Mouse (Mus musculus) gastrocnemius, adult 8-10 months (tissue): ENCODE measurements around the gene Snupn. TPM values are rescaled to one million over a fixed set of nuclear protein-coding genes. Genes with fewer than 3 reads are reported as not detected.
"Not testable (repeated sequence)": the region's sequence is repeated elsewhere in the genome, so short reads cannot be mapped to it uniquely, and the experiment has no call there.

Experiments used
- DNase-seq, 2 experiments: peaks; one replicate each; pipeline ENCODE4 v3.0.0; 2022; ENCODE audit warnings: low spot score in 2 of 2
- total RNA-seq, 4 experiments: library from RNA; stranded (reverse); gene quantifications; 2 replicates each; pipeline ENCODE4 v1.2.4; 2022

Snupn gene
- total RNA-seq, 4 experiments from 2014 or later, result 10.0 to 12.0 (median 11.3) TPM

DNA sequence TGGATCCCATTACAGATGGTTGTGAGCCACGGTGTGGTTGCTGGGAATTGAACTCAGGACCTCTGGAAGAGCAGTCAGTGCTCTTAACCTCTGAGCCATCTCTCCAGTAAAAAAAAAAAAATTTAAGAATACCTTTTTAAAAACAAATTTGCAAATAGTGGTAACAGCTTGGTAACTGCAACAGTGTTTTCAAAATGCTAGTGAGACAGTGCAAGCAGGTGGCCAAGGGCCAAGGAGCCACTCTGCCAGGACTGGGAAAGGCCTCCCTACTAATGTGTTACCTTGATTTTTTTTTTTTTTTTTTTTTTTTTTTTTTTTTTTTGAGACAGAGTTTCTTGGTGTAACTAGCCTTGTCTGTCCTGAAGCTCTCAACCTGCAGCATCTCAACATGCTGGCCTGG, 46.5 kb downstream of the Snupn start:
- DNase-seq, result not testable (repeated sequence)

DNA sequence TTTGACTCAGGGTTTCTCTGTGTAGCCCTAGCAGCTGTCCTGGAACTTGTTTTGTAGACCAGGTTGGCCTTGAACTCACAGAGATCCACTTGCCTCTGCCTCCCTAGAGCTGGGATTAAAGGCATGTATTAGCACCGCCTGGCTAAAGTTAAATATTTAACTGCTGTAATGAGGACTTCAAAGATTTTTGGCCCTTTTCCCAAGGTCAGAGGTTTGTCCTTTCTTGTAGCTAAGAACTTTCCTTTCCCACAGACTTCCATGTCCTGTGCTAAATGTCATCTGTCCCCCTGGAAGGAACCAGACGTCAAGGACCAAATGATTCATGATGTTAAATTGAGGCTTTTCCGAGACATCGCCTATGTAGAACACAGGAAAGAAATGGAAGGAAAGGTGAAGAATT, 52.3 kb downstream of the Snupn start:
- DNase-seq, result no peak

DNA sequence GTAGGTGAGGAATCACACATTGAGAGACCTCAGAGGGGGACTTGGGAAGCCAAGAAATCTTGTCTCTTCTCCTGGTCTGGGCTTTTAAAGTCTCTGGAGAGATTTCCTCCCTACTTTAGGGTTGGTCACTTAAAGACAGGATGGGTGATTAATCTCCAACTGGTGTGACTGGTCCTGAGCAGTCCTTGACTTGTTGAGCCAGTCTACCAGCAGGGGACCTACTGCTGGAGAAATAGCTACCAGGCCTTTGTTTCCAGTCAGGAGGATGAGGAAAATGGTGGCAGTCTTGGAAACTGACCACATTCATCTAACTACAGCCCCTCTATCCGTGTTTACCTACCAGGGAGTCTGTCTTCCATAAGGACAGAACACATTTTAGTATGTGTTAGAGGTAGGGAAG, 61.7 kb downstream of the Snupn start:
- no peak for DNase-seq

DNA sequence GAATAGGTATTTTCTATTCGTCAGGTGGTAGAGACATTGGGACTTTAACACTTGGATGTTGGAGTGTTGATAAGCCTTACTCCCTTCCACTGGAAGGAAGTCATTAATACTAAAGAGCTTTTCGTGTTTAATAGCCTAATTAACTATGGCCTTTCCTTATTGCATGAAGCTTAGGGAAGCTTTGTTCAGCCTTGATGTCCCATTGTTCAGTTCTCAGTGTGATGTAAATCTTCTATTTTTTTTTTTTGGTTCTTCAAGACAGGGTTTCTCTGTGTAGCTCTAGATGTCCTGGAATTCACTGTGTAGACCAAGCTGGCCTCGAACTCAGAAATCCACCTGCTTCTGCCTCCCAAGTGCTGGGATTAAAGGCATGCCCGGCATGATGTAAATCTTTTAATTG, 62.2 kb downstream of the Snupn start:
- DNase-seq, result no peak

DNA sequence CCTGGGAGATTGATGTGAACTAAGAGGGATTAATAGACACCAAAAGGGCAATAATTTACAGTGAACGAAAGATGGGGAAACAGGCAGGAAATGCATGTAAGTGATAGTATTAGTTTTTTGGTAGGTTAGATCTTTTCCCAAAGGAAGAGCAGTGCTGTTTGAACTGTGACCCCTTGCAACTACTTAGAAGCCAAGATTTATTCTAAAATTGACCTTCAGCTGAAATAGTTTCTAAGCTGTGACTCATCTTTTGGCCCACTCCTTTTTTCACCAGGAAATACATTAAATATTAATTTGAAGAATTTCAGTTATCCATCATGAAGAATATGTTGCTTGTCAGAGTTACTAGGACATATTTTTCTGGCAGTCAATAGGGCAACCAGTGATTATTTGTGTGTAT, 63.1 kb downstream of the Snupn start:
- no peak for DNase-seq

DNA sequence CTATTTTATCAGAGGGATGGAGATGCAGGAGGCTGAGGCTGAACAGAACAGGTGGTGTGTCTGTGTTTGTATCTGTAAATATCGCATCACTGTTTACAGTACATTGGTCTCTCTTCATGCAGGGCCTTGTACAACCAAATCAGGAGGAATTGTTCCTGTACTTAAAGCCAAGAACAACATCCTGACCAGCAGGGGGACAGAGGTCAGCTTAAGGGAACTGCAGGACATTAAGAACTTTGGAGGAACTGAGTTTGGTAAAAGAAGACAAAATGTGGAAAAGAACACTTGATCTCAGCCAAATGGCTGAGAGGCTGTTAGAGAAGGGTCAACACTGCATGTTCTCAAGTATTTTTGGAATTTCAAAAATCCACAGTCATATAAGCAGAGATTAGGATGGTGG, 64.1 kb downstream of the Snupn start:
- no peak for DNase-seq

DNA sequence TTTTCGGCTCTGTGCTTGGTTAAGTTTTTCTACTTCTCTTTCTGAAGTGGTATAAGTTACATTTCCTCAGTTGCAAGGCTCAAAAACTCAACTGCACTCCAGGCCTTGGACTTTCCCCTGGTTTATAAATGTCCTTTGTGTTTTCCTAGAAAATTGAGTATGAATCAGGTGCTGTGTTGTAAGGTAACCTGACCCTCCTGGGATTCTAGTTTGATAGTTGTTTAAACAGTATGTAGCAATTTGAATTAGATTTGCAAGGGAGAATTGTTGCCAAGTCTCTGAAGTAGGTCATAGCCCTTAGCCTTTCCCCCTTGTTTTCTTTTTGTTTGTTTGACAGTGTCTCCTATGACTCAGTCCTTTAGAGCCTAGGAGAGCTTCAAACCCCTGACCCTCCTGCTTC, 67.0 kb downstream of the Snupn start:
- no peak for DNase-seq

DNA sequence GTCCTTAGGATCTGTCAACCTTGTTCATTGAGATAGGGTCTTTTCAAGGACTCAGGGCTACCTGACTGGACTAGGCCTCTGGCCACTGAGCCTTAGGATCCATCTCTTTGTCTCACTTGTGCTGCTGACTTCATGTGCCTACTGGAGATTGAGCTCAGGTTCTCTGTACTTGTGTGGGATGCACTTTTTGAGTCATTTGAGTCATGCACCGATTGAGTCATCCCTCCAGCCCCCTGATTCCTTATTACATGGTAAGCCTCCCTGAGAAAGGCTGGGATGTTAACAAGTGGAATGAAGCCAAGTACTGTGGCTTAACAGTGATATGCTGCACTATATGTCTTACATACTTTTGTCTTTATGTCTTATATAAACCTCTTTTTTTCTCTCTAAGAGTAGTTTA, 81.1 kb downstream of the Snupn start:
- no peak for DNase-seq

Other genes with a start within 250 kb of the Snupn start
- under 1 TPM; 0.22 to 0.92 (median 0.67) TPM for gene Lingo1, start 154.4 kb upstream of the Snupn start, total RNA-seq
- under 1 TPM in 1 of 4 experiments, not detected in 3; 0.27 TPM for gene Odf3l1, start 86.2 kb upstream of the Snupn start, total RNA-seq
- gene Cspg4, start 85.8 kb upstream of the Snupn start, total RNA-seq, result 1 to 10 TPM; 3.2 to 5.4 (median 4.2) TPM
- 1 to 10 TPM; 1.7 to 4.0 (median 3.1) TPM for gene Snx33, start 22.5 kb upstream of the Snupn start, total RNA-seq
- 10 to 100 TPM; 54.4 to 61.3 (median 57.1) TPM for gene Imp3, start 13.4 kb upstream of the Snupn start, total RNA-seq
- 1 to 10 TPM; 2.1 to 5.7 (median 2.6) TPM for gene Ptpn9, start 44.0 kb downstream of the Snupn start, total RNA-seq
- 10 to 100 TPM; 18.6 to 23.0 (median 19.8) TPM for gene Sin3a, start 121.2 kb downstream of the Snupn start, total RNA-seq
- 10 to 100 TPM; 22.1 to 36.3 (median 29.0) TPM for gene Man2c1, start 179.8 kb downstream of the Snupn start, total RNA-seq
- gene Neil1, start 197.4 kb downstream of the Snupn start, total RNA-seq, result 1 to 10 TPM; 4.4 to 7.2 (median 5.7) TPM
- 10 to 100 TPM; 24.9 to 32.8 (median 31.1) TPM for gene Commd4, start 207.5 kb downstream of the Snupn start, total RNA-seq